Mouse (Mus musculus): ENCODE measurements around the gene Plcd1. TPM values are rescaled to one million over a fixed set of nuclear protein-coding genes. Genes with fewer than 3 reads are reported as not detected.
A peak's percentile ranks its signal among the peaks of the same experiment; 100 is the strongest.

Gene Plcd1
- polyA plus RNA-seq, 1 experiment from 2014 or later = 21.8 TPM

DNA sequence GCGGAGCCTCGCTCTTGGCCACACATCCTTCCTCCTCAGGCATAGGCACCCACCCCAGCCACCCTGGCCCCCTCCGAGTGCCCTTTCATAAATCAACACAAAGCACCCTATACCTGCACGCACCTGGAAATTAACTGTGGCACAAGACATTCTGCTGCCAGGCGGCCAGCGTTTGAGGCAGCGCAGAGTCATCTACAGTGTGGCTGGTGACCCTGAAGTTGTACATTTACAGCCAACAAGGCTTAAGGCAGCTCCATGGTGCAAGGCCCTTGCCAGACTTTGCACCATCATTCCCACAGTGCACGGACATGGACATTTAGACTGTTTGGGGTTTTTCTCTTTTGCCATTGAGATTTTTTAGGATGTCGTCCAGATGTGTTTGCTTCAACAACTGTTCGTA is 32.6 kb downstream of the Plcd1 start:
- Histone ChIP-seq H3K27me3 (ENCODE audit: low read depth, poor library complexity, severe bottlenecking) (peaks cover 13% of the 10 kb centered on the region; the same call in 1 of the 2 replicates), H3K4me3 (no peak overlapping the region), H3K36me3 (no peaks in the 10 kb centered on the region), H3K9me3 (replicated peaks) (no peaks in the 10 kb centered on the region), H3K27ac (replicated peaks) (no peak overlapping the region), H3K4me1 (peaks cover 20% of the 10 kb centered on the region)
- WGBS = 92% methylated on average over 10 of the region's 10 CpGs
- no peak for DNase-seq (ENCODE audit: low spot score)

DNA sequence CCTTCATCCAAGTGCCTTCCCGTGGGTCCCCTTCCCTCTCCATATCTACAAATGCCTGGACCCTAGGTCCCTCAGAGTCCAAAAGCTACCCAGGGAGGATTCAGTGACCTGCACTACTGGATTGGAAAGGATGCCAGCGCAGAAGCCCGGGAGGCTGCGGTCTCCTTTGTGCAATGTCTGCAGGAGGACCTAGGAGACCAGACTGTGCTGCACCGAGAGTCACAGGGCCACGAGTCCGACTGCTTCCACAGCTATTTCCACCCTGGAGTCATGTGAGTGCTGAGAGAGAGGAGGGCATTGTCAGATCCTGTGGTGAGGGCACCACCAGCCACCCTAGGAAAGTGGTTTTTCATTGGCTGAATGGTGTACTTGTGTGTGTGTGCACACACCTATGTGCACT is 35.1 kb downstream of the Plcd1 start:
- Histone ChIP-seq H3K4me1 (peaks cover 10% of the 10 kb centered on the region), H3K36me3 (no peaks in the 10 kb centered on the region), H3K9me3 (replicated peaks) (no peaks in the 10 kb centered on the region), H3K27me3 (ENCODE audit: low read depth, poor library complexity, severe bottlenecking) (peaks cover 32% of the 10 kb centered on the region), H3K4me3 (no peak overlapping the region), H3K27ac (replicated peaks) (no peak overlapping the region)
- no peak for DNase-seq (ENCODE audit: low spot score)
- 87% methylated on average over 7 of the region's 7 CpGs for WGBS

DNA sequence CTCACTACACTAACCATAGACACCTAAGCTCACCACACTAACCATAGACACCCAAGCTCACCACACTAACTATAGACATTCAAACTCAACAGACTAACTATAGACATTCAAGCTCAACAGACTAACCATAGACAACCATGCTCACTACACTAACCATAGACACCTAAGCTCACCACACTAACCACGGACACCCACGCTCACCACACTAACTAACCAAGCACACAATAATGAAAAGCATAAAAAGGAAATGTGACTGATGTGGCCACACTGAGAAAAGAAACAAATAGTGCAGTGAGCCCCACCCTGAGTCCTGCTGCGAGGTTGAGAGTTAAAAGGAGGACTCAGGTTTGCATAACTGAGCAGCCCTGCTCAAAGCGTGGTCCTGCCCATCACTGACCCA is 38.0 kb downstream of the Plcd1 start:
- peaks cover 21% of the 10 kb centered on the region for H3K4me1 ChIP-seq
- no peak overlapping the region for H3K27ac ChIP-seq (replicated peaks)
- 89% methylated on average over 4 of the region's 4 CpGs for WGBS
- H3K27me3 ChIP-seq (ENCODE audit: low read depth, poor library complexity, severe bottlenecking) = peaks cover 49% of the 10 kb centered on the region
- no peak overlapping the region for H3K4me3 ChIP-seq
- H3K9me3 ChIP-seq (replicated peaks) = no peaks in the 10 kb centered on the region
- DNase-seq (ENCODE audit: low spot score) = no peak
- H3K36me3 ChIP-seq = no peaks in the 10 kb centered on the region

DNA sequence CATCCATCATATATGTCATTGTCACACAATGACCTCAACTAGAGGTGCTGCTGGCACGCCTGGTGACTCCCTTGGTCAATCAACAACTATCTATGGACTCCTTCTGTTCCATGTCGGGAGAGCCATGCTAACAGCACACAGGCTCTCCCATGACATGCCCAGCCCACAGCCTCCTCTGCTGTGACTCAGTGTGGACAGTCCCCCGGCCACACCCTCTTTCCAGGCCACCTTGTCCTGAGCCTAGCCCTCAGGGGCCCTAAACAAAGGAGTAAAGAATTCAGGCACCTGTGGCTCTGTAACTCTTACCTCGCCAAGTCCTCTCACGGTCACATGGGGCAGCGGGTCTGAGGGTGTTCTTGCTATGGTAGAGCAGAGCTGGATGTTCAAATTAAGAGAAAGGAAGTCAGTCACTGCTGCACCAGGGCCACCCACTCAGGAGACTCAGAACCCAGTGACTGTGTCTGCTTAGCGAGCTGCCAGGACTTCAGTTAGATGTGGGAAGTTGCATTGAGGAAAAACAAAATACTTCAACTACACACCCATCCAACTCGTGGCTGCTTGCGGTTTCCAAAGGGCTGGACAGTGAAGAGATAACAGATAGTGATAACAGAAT is 39.2 kb downstream of the Plcd1 start:
- Histone ChIP-seq H3K9me3 (replicated peaks) (no peaks in the 10 kb centered on the region), H3K27ac (replicated peaks) (no peak overlapping the region), H3K4me1 (peaks cover 21% of the 10 kb centered on the region), H3K27me3 (ENCODE audit: low read depth, poor library complexity, severe bottlenecking) (peaks cover 49% of the 10 kb centered on the region), H3K36me3 (no peaks in the 10 kb centered on the region), H3K4me3 (no peak overlapping the region)
- DNase-seq (ENCODE audit: low spot score) = no peak
- WGBS = 84% methylated on average over 9 of the region's 9 CpGs

DNA sequence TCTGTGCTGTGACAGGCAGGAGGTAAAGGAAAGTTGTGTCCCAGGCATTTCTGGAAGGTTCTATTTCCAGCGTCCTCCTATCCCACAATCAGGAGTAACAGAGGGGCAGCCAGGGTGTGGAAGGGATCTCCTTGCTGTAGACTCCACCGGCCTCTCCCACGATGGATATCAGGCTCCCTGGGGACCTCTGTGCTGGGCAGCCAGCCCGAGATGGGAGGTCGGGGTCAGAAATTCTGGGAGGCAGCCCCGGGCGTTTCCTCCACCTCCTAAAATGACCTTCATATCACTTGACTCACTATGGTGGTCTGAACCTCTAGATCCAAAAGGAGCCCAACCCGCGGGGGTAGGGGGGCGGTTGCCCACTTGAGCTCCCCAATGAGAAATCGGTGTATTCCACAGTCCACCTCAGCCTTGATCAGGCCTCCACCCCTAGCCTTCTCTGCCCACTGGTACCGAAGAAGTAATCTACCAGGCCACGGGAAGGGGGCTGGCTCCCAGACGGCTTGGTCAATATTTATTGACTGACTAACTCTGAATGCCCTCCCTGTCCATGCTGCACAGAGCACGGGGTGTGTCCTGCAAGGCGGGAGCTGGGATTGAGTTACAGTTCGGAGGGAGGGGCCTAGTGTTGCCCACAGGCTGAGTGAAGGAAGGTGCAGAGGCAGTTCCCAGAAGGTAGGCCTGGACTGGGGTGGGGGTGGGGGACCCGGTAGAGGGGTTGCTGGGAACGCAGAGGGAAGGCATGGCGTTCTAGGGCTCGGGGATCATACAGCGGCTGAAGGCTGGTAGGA is 41.0 kb downstream of the Plcd1 start, which contains the start of gene Vill:
TSS of gene Vill (plus strand) at position 625 of the 791 bp plus-strand sequence.
- no peaks in the 10 kb centered on the region for H3K36me3 ChIP-seq
- H3K4me3 ChIP-seq = peak within 1 kb of the TSS; percentile 52
- peak within 1 kb of the TSS; percentile 71 for H3K27ac ChIP-seq (replicated peaks)
- peaks cover 49% of the 10 kb centered on the region for H3K27me3 ChIP-seq (ENCODE audit: low read depth, poor library complexity, severe bottlenecking)
- H3K4me1 ChIP-seq = peaks cover 28% of the 10 kb centered on the region
- 25% methylated on average over 22 of the region's 22 CpGs for WGBS
- H3K9me3 ChIP-seq (replicated peaks) = no peaks in the 10 kb centered on the region
- DNase-seq (ENCODE audit: low spot score) = peak; percentile 61

DNA sequence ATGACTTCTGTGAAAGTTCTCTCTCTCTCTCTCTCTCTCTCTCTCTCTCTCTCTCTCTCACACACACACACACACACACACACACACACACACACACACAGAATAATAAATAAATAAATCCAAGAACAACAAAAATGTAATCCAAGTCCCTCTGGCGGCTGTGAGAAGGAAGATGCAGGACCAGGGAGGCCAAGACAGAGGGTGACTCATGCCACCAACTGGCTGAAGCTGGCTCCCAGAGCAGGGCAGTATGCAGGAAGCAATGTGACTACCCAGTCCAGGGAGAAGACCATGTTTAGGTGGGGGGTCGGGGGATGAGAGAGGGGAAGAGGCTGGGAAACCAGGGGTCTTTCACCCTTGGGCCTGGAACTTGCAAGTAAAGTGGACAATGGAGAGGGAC is 42.1 kb downstream of the Plcd1 start:
- peaks cover 45% of the 10 kb centered on the region for H3K27me3 ChIP-seq (ENCODE audit: low read depth, poor library complexity, severe bottlenecking)
- 77% methylated on average over 2 of the region's 2 CpGs for WGBS

DNA sequence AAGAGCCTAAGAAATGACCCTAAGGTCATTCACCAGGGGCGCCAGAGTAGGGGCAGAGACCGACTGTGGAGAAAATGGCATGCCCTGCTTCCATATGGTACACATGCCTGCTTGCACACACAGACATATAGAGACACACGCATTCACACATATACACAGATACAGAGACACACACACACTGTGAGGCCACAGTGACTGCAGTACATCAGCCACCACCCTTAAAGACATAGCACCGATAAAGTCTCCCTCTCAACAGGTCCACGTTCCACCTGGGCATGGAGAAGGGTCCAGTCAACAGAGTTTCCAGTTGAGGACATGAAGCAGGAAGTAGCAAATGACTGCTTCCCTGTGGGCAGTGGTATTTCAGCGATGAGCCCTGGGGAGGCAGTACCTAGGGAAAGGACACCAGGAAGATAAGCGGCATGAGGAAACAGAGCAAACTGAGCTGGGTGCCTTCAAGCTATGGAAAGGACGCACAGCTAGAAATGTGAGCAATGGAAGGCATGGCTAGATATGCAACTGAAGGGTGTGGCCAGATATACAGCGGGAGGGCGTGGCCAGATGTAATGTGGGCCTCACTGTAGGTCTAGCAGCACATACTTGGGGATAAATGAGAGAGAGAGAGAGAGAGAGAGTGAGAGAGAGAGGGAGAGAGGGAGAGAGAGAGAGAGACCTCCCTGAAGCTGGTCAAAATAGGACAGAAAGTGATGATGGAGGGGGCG is 45.0 kb downstream of the Plcd1 start:
- no peaks in the 10 kb centered on the region for H3K9me3 ChIP-seq (replicated peaks)
- WGBS = 81% methylated on average over 11 of the region's 11 CpGs
- no peak for DNase-seq (ENCODE audit: low spot score)
- peaks cover 30% of the 10 kb centered on the region for H3K4me1 ChIP-seq
- no peak overlapping the region for H3K27ac ChIP-seq (replicated peaks)
- no peaks in the 10 kb centered on the region for H3K36me3 ChIP-seq
- H3K27me3 ChIP-seq (ENCODE audit: low read depth, poor library complexity, severe bottlenecking) = peaks cover 23% of the 10 kb centered on the region
- no peak overlapping the region for H3K4me3 ChIP-seq

More for the DNA sequence above, 42.1 kb downstream of the Plcd1 start:
- Histone ChIP-seq H3K4me1 (peaks cover 34% of the 10 kb centered on the region), H3K4me3 (no peak overlapping the region), H3K27ac (replicated peaks) (no peak overlapping the region), H3K9me3 (replicated peaks) (no peaks in the 10 kb centered on the region), H3K36me3 (no peaks in the 10 kb centered on the region)
- no peak for DNase-seq (ENCODE audit: low spot score)

DNA sequence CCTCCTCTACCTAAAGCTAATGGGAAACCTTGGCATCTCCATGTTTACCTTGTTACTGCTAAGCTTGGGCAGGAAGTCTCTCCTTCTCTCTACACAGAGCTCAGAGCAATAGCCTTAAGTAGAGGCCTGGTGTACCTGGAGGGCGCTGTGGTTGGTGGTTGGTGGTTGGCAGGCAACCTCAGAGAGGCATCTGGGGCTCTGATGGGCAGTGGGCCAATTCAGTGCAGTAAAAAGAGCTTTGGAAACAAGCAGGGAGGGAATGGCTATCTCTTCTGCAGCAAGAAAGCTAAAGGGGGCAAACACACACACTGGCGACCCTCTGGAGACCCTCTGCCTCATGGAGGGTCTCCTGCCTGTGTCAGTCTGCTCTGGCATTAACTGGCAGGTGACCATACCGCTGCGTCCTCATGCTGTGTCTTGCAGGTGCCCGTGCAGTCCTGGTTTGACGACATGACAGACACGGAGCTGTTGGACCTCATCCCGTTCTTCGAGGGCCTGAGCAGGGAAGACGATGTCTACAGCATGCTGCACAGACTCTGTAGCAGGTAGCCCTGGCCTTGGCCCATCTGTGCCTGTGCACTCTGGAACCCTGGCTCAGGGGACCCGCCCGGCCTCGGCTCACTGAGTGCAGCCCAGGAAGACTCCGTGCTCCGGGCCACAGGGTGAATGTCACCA is 53.1 kb downstream of the Plcd1 start:
- Histone ChIP-seq H3K4me1 (peaks cover 1% of the 10 kb centered on the region; the same call in 1 of the 2 replicates), H3K4me3 (no peak overlapping the region), H3K27ac (replicated peaks) (no peak overlapping the region), H3K27me3 (ENCODE audit: low read depth, poor library complexity, severe bottlenecking) (no peaks in the 10 kb centered on the region), H3K36me3 (peaks cover 25% of the 10 kb centered on the region), H3K9me3 (replicated peaks) (no peaks in the 10 kb centered on the region)
- no peak for DNase-seq (ENCODE audit: low spot score)
- 95% methylated on average over 15 of the region's 15 CpGs for WGBS

DNA sequence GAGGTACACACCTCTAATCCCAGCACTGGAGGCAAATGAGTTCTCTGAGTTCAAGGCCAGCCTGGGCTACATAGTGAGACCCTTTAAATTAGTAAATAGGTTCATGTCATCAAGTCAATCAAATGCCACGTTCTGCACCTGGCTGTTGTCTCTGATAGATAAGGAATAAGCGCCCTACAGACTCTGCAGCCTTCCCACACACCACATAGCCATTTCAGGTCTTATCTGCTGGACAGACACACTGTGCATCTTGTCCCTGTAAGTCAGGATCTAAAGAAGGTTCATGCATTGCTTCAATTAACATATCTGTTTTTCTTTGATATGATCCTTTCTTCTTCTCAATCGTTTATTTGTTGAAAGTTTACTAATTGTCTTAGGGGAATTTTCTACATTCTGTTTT is 54.7 kb downstream of the Plcd1 start:
- H3K9me3 ChIP-seq (replicated peaks) = no peaks in the 10 kb centered on the region
- peaks cover 25% of the 10 kb centered on the region for H3K36me3 ChIP-seq
- 87% methylated on average over 3 of the region's 3 CpGs for WGBS

DNA sequence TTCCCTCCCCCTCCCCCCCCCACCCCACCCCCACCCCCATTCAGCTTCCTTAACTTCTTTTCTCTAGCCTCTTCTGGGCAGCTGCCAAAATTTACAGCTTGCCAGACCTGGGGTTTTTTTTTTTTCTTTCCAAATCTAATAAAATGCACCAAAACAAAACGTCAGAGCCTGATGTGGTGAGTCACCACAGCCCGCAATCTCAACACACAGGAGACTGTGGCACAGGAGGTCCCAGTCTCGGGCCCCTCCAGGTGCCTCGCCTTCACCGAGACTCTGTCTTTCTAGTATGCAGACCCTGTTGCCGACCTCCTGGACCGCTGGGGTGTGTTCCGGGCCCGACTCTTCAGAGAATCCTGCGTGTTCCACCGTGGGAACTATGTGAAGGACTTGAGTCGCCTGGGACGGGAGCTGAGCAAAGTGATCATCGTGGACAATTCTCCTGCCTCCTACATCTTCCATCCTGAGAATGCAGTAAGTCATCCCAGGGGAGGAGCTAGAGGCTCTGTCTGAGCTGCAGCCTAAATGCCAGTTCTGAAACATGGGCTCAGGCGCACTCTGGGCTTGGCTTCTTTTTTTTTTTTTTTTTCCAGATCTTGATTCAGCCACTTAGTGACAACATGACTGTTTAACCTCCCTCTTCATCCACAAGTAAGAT is 56.1 kb downstream of the Plcd1 start:
- H3K4me1 ChIP-seq = peaks cover 30% of the 10 kb centered on the region
- H3K9me3 ChIP-seq (replicated peaks) = no peaks in the 10 kb centered on the region
- H3K27ac ChIP-seq (replicated peaks) = no peak overlapping the region
- no peak overlapping the region for H3K4me3 ChIP-seq
- 88% methylated on average over 15 of the region's 15 CpGs for WGBS
- no peak for DNase-seq (ENCODE audit: low spot score)
- peaks cover 25% of the 10 kb centered on the region for H3K36me3 ChIP-seq
- no peaks in the 10 kb centered on the region for H3K27me3 ChIP-seq (ENCODE audit: low read depth, poor library complexity, severe bottlenecking)

More for the DNA sequence above, 54.7 kb downstream of the Plcd1 start:
- DNase-seq (ENCODE audit: low spot score) = no peak
- H3K27me3 ChIP-seq (ENCODE audit: low read depth, poor library complexity, severe bottlenecking) = no peaks in the 10 kb centered on the region
- no peak overlapping the region for H3K4me3 ChIP-seq
- H3K27ac ChIP-seq (replicated peaks) = no peak overlapping the region
- H3K4me1 ChIP-seq = peaks cover 17% of the 10 kb centered on the region

DNA sequence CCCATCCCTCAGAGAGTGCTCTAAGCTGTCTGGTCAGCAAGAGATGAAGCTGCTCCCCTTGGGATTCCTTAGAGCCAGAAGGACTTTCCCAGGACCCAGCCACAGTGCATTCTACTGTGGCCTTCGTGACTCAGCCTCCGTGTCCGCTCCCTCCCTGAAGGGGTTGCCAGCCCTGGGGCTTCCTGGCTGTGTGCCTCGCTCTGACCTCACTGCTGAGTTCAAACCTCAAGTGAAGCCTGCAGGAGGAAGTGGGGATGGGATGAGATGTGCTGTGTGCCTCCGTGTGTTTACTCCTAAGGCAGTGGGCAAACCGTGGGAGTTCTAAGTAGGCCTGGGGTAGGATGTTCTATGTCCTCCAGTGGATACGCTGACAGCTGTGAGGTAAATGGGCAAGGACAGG is 57.5 kb downstream of the Plcd1 start:
- Histone ChIP-seq H3K36me3 (peaks cover 15% of the 10 kb centered on the region), H3K27ac (replicated peaks) (peak overlapping the region; percentile 38; the same call in 1 of the 2 replicates), H3K4me3 (no peak overlapping the region), H3K27me3 (ENCODE audit: low read depth, poor library complexity, severe bottlenecking) (no peaks in the 10 kb centered on the region), H3K4me1 (peaks cover 38% of the 10 kb centered on the region), H3K9me3 (replicated peaks) (no peaks in the 10 kb centered on the region)
- 81% methylated on average over 7 of the region's 7 CpGs for WGBS
- DNase-seq (ENCODE audit: low spot score) = no peak

Data from midbrain, embryonic 10.5 days (tissue).